Mouse (Mus musculus) intestine, embryonic 15.5 days (tissue): Measurements from ENCODE around the gene Ntan1. TPM values are rescaled to one million over a fixed set of nuclear protein-coding genes. Genes with fewer than 3 reads are reported as not detected.
A peak's percentile ranks its signal among the peaks of the same experiment; 100 is the strongest.
"Not testable (repeated sequence)": the region's sequence is repeated elsewhere in the genome, so short reads cannot be mapped to it uniquely, and the experiment has no call there.

Experiments used
- ATAC-seq: fragments of 200-750 bp; cut with Nextera tagmentation; 2 replicates; pipeline ENCODE4 v1.8.0; 2017; ENCODE audit warnings: moderate TSS enrichment, moderate library complexity
- H3K27ac ChIP-seq: fragments of 300-500 bp; sonication (generic); 2 replicates; pipeline ENCODE4 v1.5.1; 2015; ENCODE audit warnings: mild to moderate bottlenecking, inconsistent platforms
- H3K27me3 ChIP-seq: fragments of 300-500 bp; sonication (generic); replicated peaks from 2 replicates; pipeline ENCODE4 v1.6.1; 2015; ENCODE audit warnings: inconsistent platforms
- H3K36me3 ChIP-seq: fragments of 300-500 bp; sonication (generic); 2 replicates; pipeline ENCODE4 v1.6.1; 2015; ENCODE audit warnings: inconsistent platforms
- H3K4me1 ChIP-seq: fragments of 300-500 bp; sonication (generic); replicated peaks from 2 replicates; pipeline ENCODE4 v1.6.1; 2015; ENCODE audit warnings: inconsistent platforms
- H3K4me2 ChIP-seq: fragments of 300-500 bp; sonication (generic); replicated peaks from 2 replicates; pipeline ENCODE4 v1.6.1; 2015; ENCODE audit warnings: mild to moderate bottlenecking, inconsistent platforms
- H3K4me3 ChIP-seq: fragments of 300-500 bp; sonication (generic); replicated peaks from 2 replicates; pipeline ENCODE4 v1.5.1; 2015; ENCODE audit warnings: inconsistent platforms
- H3K9ac ChIP-seq: fragments of 300-500 bp; sonication (generic); 2 replicates; pipeline ENCODE4 v1.6.1; 2015; ENCODE audit warnings: inconsistent platforms
- H3K9me3 ChIP-seq: fragments of 300-500 bp; sonication (generic); 2 replicates; pipeline ENCODE4 v1.6.1; 2016; ENCODE audit warnings: inconsistent platforms
- WGBS: fragments of 180-500 bp; shearing (Covaris S2); methylation state at CpG from one replicate; pipeline ENCODE4 v1.1.7; 2015; 5-methylcytosine and 5-hydroxymethylcytosine counted together
- polyA plus RNA-seq: library from polyadenylated mRNA; unstranded; fragments of >200 nt; fragmentation: Nextera tagmentation; extraction: Ambion mirVana; gene quantifications from 2 replicates; pipeline ENCODE4 v1.2.1, GENCODE M21; 2015

Gene Ntan1
- polyA plus RNA-seq = 147 and 152 TPM in 2 replicates

GRCm38 (mm10) chr16:13818560-13819393 lies at the start of gene Ntan1:
Gene Ntan1, plus strand, starts transcription at chr16:13818845.
- Histone ChIP-seq H3K36me3 (peaks cover 2% of the 10 kb centered on the region; the same call in 1 of the 2 replicates), H3K4me1 (peaks cover 14% of the 10 kb centered on the region; the same call in 1 of the 2 replicates), H3K9ac (peak within 1 kb of the TSS; percentile 83), H3K4me3 (peak within 1 kb of the TSS; percentile 72), H3K27me3 (no peaks in the 10 kb centered on the region), H3K27ac (peak within 1 kb of the TSS; percentile 90), H3K9me3 (no peaks in the 10 kb centered on the region), H3K4me2 (peak within 1 kb of the TSS; percentile 82)
- WGBS = under 1% methylated on average over 58 of the region's 58 CpGs
- peak; percentile 96 for ATAC-seq

- H3K4me3 ChIP-seq, H3K4me1 ChIP-seq, H3K9me3 ChIP-seq, H3K36me3 ChIP-seq, H3K4me2 ChIP-seq, ATAC-seq, H3K9ac ChIP-seq, H3K27me3 ChIP-seq, H3K27ac ChIP-seq: not testable (repeated sequence)
- WGBS = 60% methylated on average over 4 of the region's 4 CpGs
Measured at GRCm38 (mm10) chr16:13771603-13772002, 47.0 kb upstream of the Ntan1 start.

- WGBS = 78% methylated on average over 5 of the region's 5 CpGs
- H3K27ac ChIP-seq, H3K27me3 ChIP-seq, H3K9me3 ChIP-seq, H3K9ac ChIP-seq, H3K36me3 ChIP-seq, ATAC-seq, H3K4me2 ChIP-seq, H3K4me3 ChIP-seq, H3K4me1 ChIP-seq: not testable (repeated sequence)
Measured at GRCm38 (mm10) chr16:13772051-13772450, 46.6 kb upstream of the Ntan1 start.

GRCm38 (mm10) chr16:13774011-13774410 lies 44.6 kb upstream of the Ntan1 start:
- not testable (repeated sequence) for H3K27ac ChIP-seq, H3K9ac ChIP-seq, ATAC-seq, H3K4me1 ChIP-seq, H3K4me2 ChIP-seq, H3K4me3 ChIP-seq, H3K36me3 ChIP-seq, H3K27me3 ChIP-seq, H3K9me3 ChIP-seq
- 78% methylated on average over 2 of the region's 2 CpGs for WGBS

- not testable (repeated sequence) for H3K4me2 ChIP-seq, H3K9me3 ChIP-seq, H3K4me3 ChIP-seq, H3K27me3 ChIP-seq, H3K9ac ChIP-seq, H3K36me3 ChIP-seq, H3K4me1 ChIP-seq, H3K27ac ChIP-seq, ATAC-seq
- 92% methylated on average over 3 of the region's 3 CpGs for WGBS
Measured at GRCm38 (mm10) chr16:13774651-13775050, 44.0 kb upstream of the Ntan1 start.

GRCm38 (mm10) chr16:13780353-13781036 lies 38.1 kb upstream of the Ntan1 start, which contains the start of gene Rrn3:
Gene Rrn3, plus strand, starts transcription at chr16:13780708.
- peak; percentile 99 for ATAC-seq
- H3K4me2 ChIP-seq = peak within 1 kb of the TSS; percentile 73
- under 1% methylated on average over 57 of the region's 57 CpGs for WGBS

GRCm38 (mm10) chr16:13781216-13781615 lies 37.4 kb upstream of the Ntan1 start:
- peak overlapping the region; percentile 22; the same call in 1 of the 2 replicates for H3K9ac ChIP-seq
- 0 out of 2 replicates have a peak, but pooled peaks cover 6% of the 10 kb centered on the region for H3K4me1 ChIP-seq
- peak overlapping the region; percentile 93 for H3K4me3 ChIP-seq
- H3K36me3 ChIP-seq = peaks cover 9% of the 10 kb centered on the region; the same call in 1 of the 2 replicates
- WGBS = 22% methylated on average over 8 of the region's 8 CpGs
- H3K27ac ChIP-seq = no peak overlapping the region
- H3K9me3 ChIP-seq = no peaks in the 10 kb centered on the region
- no peaks in the 10 kb centered on the region for H3K27me3 ChIP-seq
- 0 out of 2 replicates have a peak, but pooled peaks have one; percentile 38 for ATAC-seq
- H3K4me2 ChIP-seq = peak overlapping the region; percentile 73

More at GRCm38 (mm10) chr16:13780353-13781036, 38.1 kb upstream of the Ntan1 start, which contains the start of gene Rrn3:
- Histone ChIP-seq H3K27ac (peak within 1 kb of the TSS; percentile 81), H3K27me3 (no peaks in the 10 kb centered on the region), H3K4me3 (peak within 1 kb of the TSS; percentile 93), H3K9ac (peak within 1 kb of the TSS; percentile 92), H3K4me1 (0 out of 2 replicates have a peak, but pooled peaks cover 6% of the 10 kb centered on the region), H3K9me3 (no peaks in the 10 kb centered on the region), H3K36me3 (peaks cover 7% of the 10 kb centered on the region; the same call in 1 of the 2 replicates)

GRCm38 (mm10) chr16:13785932-13786331 lies 32.7 kb upstream of the Ntan1 start:
- ATAC-seq = no peak
- H3K27me3 ChIP-seq = no peaks in the 10 kb centered on the region
- WGBS = 83% methylated on average over 3 of the region's 3 CpGs
- no peak overlapping the region for H3K4me2 ChIP-seq
- no peaks in the 10 kb centered on the region for H3K9me3 ChIP-seq
- no peak overlapping the region for H3K4me3 ChIP-seq
- H3K27ac ChIP-seq = no peak overlapping the region
- 0 out of 2 replicates have a peak, but pooled peaks cover 6% of the 10 kb centered on the region for H3K4me1 ChIP-seq
- H3K9ac ChIP-seq = no peak overlapping the region
- peaks cover 32% of the 10 kb centered on the region for H3K36me3 ChIP-seq

GRCm38 (mm10) chr16:13793441-13793840 lies 25.2 kb upstream of the Ntan1 start:
- not testable (repeated sequence) for H3K4me1 ChIP-seq, H3K9ac ChIP-seq, H3K27me3 ChIP-seq, H3K9me3 ChIP-seq, H3K27ac ChIP-seq, H3K4me2 ChIP-seq, ATAC-seq, H3K4me3 ChIP-seq
- peaks cover 44% of the 10 kb centered on the region for H3K36me3 ChIP-seq
- 96% methylated on average over 2 of the region's 2 CpGs for WGBS

- no peak overlapping the region for H3K4me3 ChIP-seq
- H3K9ac ChIP-seq = no peak overlapping the region
- no peaks in the 10 kb centered on the region for H3K4me1 ChIP-seq
- no peak for ATAC-seq
- H3K36me3 ChIP-seq = peaks cover 50% of the 10 kb centered on the region
- 88% methylated on average over 5 of the region's 5 CpGs for WGBS
- H3K27me3 ChIP-seq = no peaks in the 10 kb centered on the region
- H3K9me3 ChIP-seq = no peaks in the 10 kb centered on the region
- H3K4me2 ChIP-seq = no peak overlapping the region
- no peak overlapping the region for H3K27ac ChIP-seq
Measured at GRCm38 (mm10) chr16:13796746-13797175, 21.9 kb upstream of the Ntan1 start.

- WGBS = 94% methylated on average over 4 of the region's 4 CpGs
- no peak for ATAC-seq
- no peaks in the 10 kb centered on the region for H3K9me3 ChIP-seq
- H3K27me3 ChIP-seq = no peaks in the 10 kb centered on the region
- H3K4me1 ChIP-seq = no peaks in the 10 kb centered on the region
- H3K36me3 ChIP-seq = peaks cover 51% of the 10 kb centered on the region
- H3K9ac ChIP-seq = no peak overlapping the region
- H3K4me3 ChIP-seq = no peak overlapping the region
- H3K27ac ChIP-seq = no peak overlapping the region
- H3K4me2 ChIP-seq = no peak overlapping the region
Measured at GRCm38 (mm10) chr16:13801231-13801630, 17.4 kb upstream of the Ntan1 start.

- no peak for ATAC-seq
- Histone ChIP-seq H3K4me2 (no peak overlapping the region), H3K36me3 (peaks cover 50% of the 10 kb centered on the region), H3K9me3 (no peaks in the 10 kb centered on the region), H3K4me3 (no peak overlapping the region), H3K4me1 (no peaks in the 10 kb centered on the region), H3K9ac (no peak overlapping the region), H3K27ac (no peak overlapping the region), H3K27me3 (no peaks in the 10 kb centered on the region)
- WGBS = 81% methylated on average over 5 of the region's 5 CpGs
Measured at GRCm38 (mm10) chr16:13804666-13805065, 14.0 kb upstream of the Ntan1 start.
